Mouse (Mus musculus) ovary, postnatal 14 days (tissue): ENCODE results near the gene L1cam.

Experiments used
- DNase-seq: peaks from one replicate; pipeline ENCODE4 v3.0.0; 2022; ENCODE audit warnings: low spot score

The L1cam gene

GRCm38 (mm10) chrX:73895719-73896118 lies at the start of gene L1cam:
Gene L1cam (minus strand): TSS chrX:73896105.
- no peak for DNase-seq

GRCm38 (mm10) chrX:73942294-73942693 lies 46.4 kb upstream of the L1cam start:
- DNase-seq, result no peak

- DNase-seq, result no peak
Measured at GRCm38 (mm10) chrX:73941860-73942259, 46.0 kb upstream of the L1cam start.

- DNase-seq, result no peak
Measured at GRCm38 (mm10) chrX:73931871-73932270, 36.0 kb upstream of the L1cam start.

- peak; percentile 42 for DNase-seq
Measured at GRCm38 (mm10) chrX:73930402-73931062, 34.6 kb upstream of the L1cam start, which contains the start of gene Renbp. Gene Renbp (minus strand): TSS chrX:73930850.

GRCm38 (mm10) chrX:73922550-73922882 lies 26.6 kb upstream of the L1cam start:
- DNase-seq, result no peak

- peak; percentile 73 for DNase-seq
Measured at GRCm38 (mm10) chrX:73921823-73922549, 26.1 kb upstream of the L1cam start, which contains the start of the genes Arhgap4 and Naa10. Gene Arhgap4 (minus strand): TSS chrX:73921870. Gene Naa10 (minus strand): TSS chrX:73921944.

GRCm38 (mm10) chrX:73921285-73921822 lies 25.4 kb upstream of the L1cam start:
- no peak for DNase-seq

- DNase-seq, result no peak
Measured at GRCm38 (mm10) chrX:73918631-73919030, 22.7 kb upstream of the L1cam start.

GRCm38 (mm10) chrX:73916945-73917344 lies 21.0 kb upstream of the L1cam start:
- DNase-seq, result no peak

GRCm38 (mm10) chrX:73914827-73915703 lies 19.2 kb upstream of the L1cam start:
- peak; percentile 52 for DNase-seq

- DNase-seq, result no peak
Measured at GRCm38 (mm10) chrX:73911588-73911987, 15.7 kb upstream of the L1cam start.

GRCm38 (mm10) chrX:73911156-73911555 lies 15.3 kb upstream of the L1cam start:
- no peak for DNase-seq

GRCm38 (mm10) chrX:73910451-73910850 lies 14.5 kb upstream of the L1cam start:
- DNase-seq, result no peak

GRCm38 (mm10) chrX:73910049-73910448 lies 14.1 kb upstream of the L1cam start:
- DNase-seq, result no peak

- no peak for DNase-seq
Measured at GRCm38 (mm10) chrX:73897959-73898358, 2.1 kb upstream of the L1cam start.

GRCm38 (mm10) chrX:73892833-73893232 lies 3.1 kb downstream of the L1cam start:
- no peak for DNase-seq

- no peak for DNase-seq
Measured at GRCm38 (mm10) chrX:73891551-73892152, 4.3 kb downstream of the L1cam start, which contains the start of gene Avpr2. Gene Avpr2 (plus strand): TSS chrX:73892102.

- DNase-seq, result no peak
Measured at GRCm38 (mm10) chrX:73881463-73881862, 14.4 kb downstream of the L1cam start.

- DNase-seq, result no peak
Measured at GRCm38 (mm10) chrX:73881036-73881427, 14.9 kb downstream of the L1cam start.

- no peak for DNase-seq
Measured at GRCm38 (mm10) chrX:73880194-73881035, 15.5 kb downstream of the L1cam start.
